Mouse (Mus musculus) forebrain, postnatal 0 days (tissue): Measurements from ENCODE around the gene H2-Q6. TPM values are rescaled to one million over a fixed set of nuclear protein-coding genes. Genes with fewer than 3 reads are reported as not detected.
A peak's percentile ranks its signal among the peaks of the same experiment; 100 is the strongest.
"Not testable (repeated sequence)": the region's sequence is repeated elsewhere in the genome, so short reads cannot be mapped to it uniquely, and the experiment has no call there.

Experiments used
- ATAC-seq: fragments of 200-750 bp; cut with Nextera tagmentation; 2 replicates; pipeline ENCODE4 v1.8.0; 2017; ENCODE audit warnings: mild to moderate bottlenecking, moderate library complexity
- DNase-seq: peaks from one replicate; pipeline ENCODE4 v3.0.0-alpha.2; 2015
- H3K27ac ChIP-seq: fragments of 300-500 bp; sonication (generic); 2 replicates; pipeline ENCODE4 v1.5.1; 2014; ENCODE audit warnings: low read depth, mild to moderate bottlenecking, antibody characterized with exemption, low read length, moderate library complexity, mixed read lengths
- H3K27me3 ChIP-seq: fragments of 300-500 bp; sonication (generic); 2 replicates; pipeline ENCODE4 v1.6.1; 2014; ENCODE audit warnings: mild to moderate bottlenecking, low read length, mixed read lengths; ENCODE audit not compliant: insufficient read depth
- H3K36me3 ChIP-seq: fragments of 300-500 bp; sonication (generic); 2 replicates; pipeline ENCODE4 v1.6.1; 2014; ENCODE audit warnings: mild to moderate bottlenecking, moderate library complexity; ENCODE audit not compliant: insufficient read depth
- H3K4me1 ChIP-seq: fragments of 300-500 bp; sonication (generic); 2 replicates; pipeline ENCODE4 v1.6.1; 2014; ENCODE audit warnings: antibody characterized with exemption; ENCODE audit not compliant: insufficient read depth
- H3K4me2 ChIP-seq: fragments of 300-500 bp; sonication (generic); 2 replicates; pipeline ENCODE4 v1.6.1; 2014; ENCODE audit warnings: low read depth, mild to moderate bottlenecking, moderate library complexity
- H3K4me3 ChIP-seq: fragments of 300-500 bp; sonication (generic); 2 replicates; pipeline ENCODE4 v1.5.1; 2014; ENCODE audit warnings: low read depth, low read length, mixed read lengths
- H3K9ac ChIP-seq: fragments of 300-500 bp; sonication (generic); 2 replicates; pipeline ENCODE4 v1.6.1; 2014; ENCODE audit warnings: mild to moderate bottlenecking
- H3K9me3 ChIP-seq: fragments of 300-500 bp; sonication (generic); 2 replicates; pipeline ENCODE4 v1.6.1; 2016; ENCODE audit warnings: low read length
- CTCF ChIP-seq: sonication (generic); IDR thresholded peaks from 2 replicates; pipeline ENCODE4 v1.5.1; 2016; ENCODE audit warnings: antibody characterized with exemption, control low read depth, low read depth
- WGBS: fragments of 180-500 bp; shearing (Covaris S2); extraction: QIAGEN DNeasy Blood & Tissue Kit; methylation state at CpG from one replicate; pipeline ENCODE4 v1.1.7; 2014; 5-methylcytosine and 5-hydroxymethylcytosine counted together
- polyA plus RNA-seq: library from polyadenylated mRNA; unstranded; fragments of >200 nt; fragmentation: Nextera tagmentation; extraction: Ambion mirVana; gene quantifications from 2 replicates; pipeline ENCODE4 v1.2.1, GENCODE M21; 2015
- total RNA-seq: library from RNA; depleted of rRNA; stranded (reverse); fragments of >200 nt; gene quantifications from 2 replicates; pipeline ENCODE4 v1.2.3, GENCODE M21; 2014

H2-Q6 gene
- total and polyA plus RNA-seq, 2 experiments from 2014 or later: 0.43 to 0.80 TPM

GRCm38 (mm10) chr17:35432167-35432566 is 7.5 kb downstream of the H2-Q6 start:
- not testable (repeated sequence) for H3K4me3 ChIP-seq, H3K4me1 ChIP-seq, H3K9ac ChIP-seq, DNase-seq, H3K36me3 ChIP-seq, H3K9me3 ChIP-seq, H3K4me2 ChIP-seq, H3K27me3 ChIP-seq, H3K27ac ChIP-seq, ATAC-seq
- 85% methylated on average over 2 of the region's 3 CpGs for WGBS

- H3K36me3 ChIP-seq, H3K27me3 ChIP-seq, H3K4me3 ChIP-seq, ATAC-seq, H3K27ac ChIP-seq, H3K4me1 ChIP-seq, H3K4me2 ChIP-seq, H3K9ac ChIP-seq, H3K9me3 ChIP-seq: not testable (repeated sequence)
- TF ChIP-seq CTCF: peak; percentile 78
- peak; percentile 59 for DNase-seq
- WGBS: 7% methylated on average over 8 of the region's 8 CpGs
Observed at GRCm38 (mm10) chr17:35434836-35435235, 10.2 kb downstream of the H2-Q6 start.

- DNase-seq, H3K4me3 ChIP-seq, H3K4me2 ChIP-seq, H3K9me3 ChIP-seq, H3K27ac ChIP-seq, H3K4me1 ChIP-seq, H3K36me3 ChIP-seq, H3K27me3 ChIP-seq, H3K9ac ChIP-seq, ATAC-seq: not testable (repeated sequence)
- 70% methylated on average over 3 of the region's 3 CpGs for WGBS
Observed at GRCm38 (mm10) chr17:35435577-35435976, 10.9 kb downstream of the H2-Q6 start.

- ATAC-seq, DNase-seq: not testable (repeated sequence)
- WGBS: 65% methylated on average over 1 of the region's 1 CpGs
Observed at GRCm38 (mm10) chr17:35437386-35437936, 12.8 kb downstream of the H2-Q6 start.

GRCm38 (mm10) chr17:35438395-35438794 is 13.7 kb downstream of the H2-Q6 start:
- DNase-seq, H3K36me3 ChIP-seq, H3K27ac ChIP-seq, ATAC-seq, H3K9me3 ChIP-seq, H3K9ac ChIP-seq, H3K27me3 ChIP-seq, H3K4me2 ChIP-seq, H3K4me1 ChIP-seq, H3K4me3 ChIP-seq: not testable (repeated sequence)
- WGBS: 84% methylated on average over 1 of the region's 3 CpGs

More at GRCm38 (mm10) chr17:35437386-35437936, 12.8 kb downstream of the H2-Q6 start:
- not testable (repeated sequence) for H3K9ac ChIP-seq, H3K4me2 ChIP-seq, H3K27ac ChIP-seq, H3K27me3 ChIP-seq, H3K4me3 ChIP-seq, H3K9me3 ChIP-seq, H3K4me1 ChIP-seq, H3K36me3 ChIP-seq

- peak; percentile 41 for DNase-seq
- H3K4me1 ChIP-seq, H3K27me3 ChIP-seq, H3K27ac ChIP-seq, H3K9me3 ChIP-seq, H3K36me3 ChIP-seq: not testable (repeated sequence)
- H3K4me2 ChIP-seq: peak within 1 kb of the TSS; percentile 87
- WGBS: 3% methylated on average over 18 of the region's 18 CpGs
- peak; percentile 95 for ATAC-seq
- peak within 1 kb of the TSS; percentile 38 for H3K4me3 ChIP-seq
- peak within 1 kb of the TSS; percentile 53 for H3K9ac ChIP-seq
Observed at GRCm38 (mm10) chr17:35438885-35439284, 14.2 kb downstream of the H2-Q6 start, which contains the start of gene H2-Q7. TSS of gene H2-Q7 (plus strand) at chr17:35439155.

- Histone ChIP-seq H3K4me3 (peak overlapping the region; percentile 38), H3K9ac (peak overlapping the region; percentile 53), H3K4me2 (peak overlapping the region; percentile 87)
- H3K27me3 ChIP-seq, DNase-seq, H3K4me1 ChIP-seq, H3K9me3 ChIP-seq, H3K27ac ChIP-seq, H3K36me3 ChIP-seq: not testable (repeated sequence)
- 2% methylated on average over 41 of the region's 48 CpGs for WGBS
- ATAC-seq: peak; percentile 61
Observed at GRCm38 (mm10) chr17:35439295-35439747, 14.7 kb downstream of the H2-Q6 start.

GRCm38 (mm10) chr17:35439925-35440645 is 15.4 kb downstream of the H2-Q6 start:
- not testable (repeated sequence) for H3K4me1 ChIP-seq, H3K4me3 ChIP-seq, H3K36me3 ChIP-seq, DNase-seq, H3K4me2 ChIP-seq, H3K9ac ChIP-seq, H3K27me3 ChIP-seq, ATAC-seq, H3K27ac ChIP-seq, H3K9me3 ChIP-seq
- WGBS: 55% methylated on average over 27 of the region's 27 CpGs

- H3K9ac ChIP-seq, DNase-seq, H3K4me2 ChIP-seq, H3K27me3 ChIP-seq, H3K9me3 ChIP-seq, H3K27ac ChIP-seq, H3K4me3 ChIP-seq, ATAC-seq, H3K36me3 ChIP-seq, H3K4me1 ChIP-seq: not testable (repeated sequence)
- 83% methylated on average over 2 of the region's 2 CpGs for WGBS
Observed at GRCm38 (mm10) chr17:35442376-35442775, 17.7 kb downstream of the H2-Q6 start.

GRCm38 (mm10) chr17:35444510-35444909 is 19.9 kb downstream of the H2-Q6 start:
- WGBS: 93% methylated on average over 2 of the region's 2 CpGs
- ATAC-seq, DNase-seq: not testable (repeated sequence)

More at GRCm38 (mm10) chr17:35444510-35444909, 19.9 kb downstream of the H2-Q6 start:
- not testable (repeated sequence) for H3K27me3 ChIP-seq, H3K9me3 ChIP-seq, H3K27ac ChIP-seq, H3K4me2 ChIP-seq, H3K4me3 ChIP-seq, H3K9ac ChIP-seq, H3K4me1 ChIP-seq, H3K36me3 ChIP-seq
